Mouse (Mus musculus): ENCODE results near the gene Plaur. TPM values are rescaled to one million over a fixed set of nuclear protein-coding genes. Genes with fewer than 3 reads are reported as not detected.

The Plaur gene
- polyA plus RNA-seq, 1 experiment: 38.0 TPM

GRCm38 (mm10) chr7:24423107-24423763, 39.0 kb upstream of the Plaur start:
- no peak overlapping the region for H3K27ac ChIP-seq (ENCODE audit: insufficient read depth, low read length)

GRCm38 (mm10) chr7:24423956-24424732, 38.1 kb upstream of the Plaur start:
- no peaks in the 10 kb centered on the region for H3K4me1 ChIP-seq (ENCODE audit: control insufficient read depth, insufficient read depth, low read length)
- no peak overlapping the region for H3K27ac ChIP-seq (ENCODE audit: insufficient read depth, low read length)
- TF ChIP-seq EP300 (IDR thresholded peaks at IDR 0.05; ENCODE audit: insufficient read depth, low read depth, low read length) (no peak), POLR2A (IDR thresholded peaks at IDR 0.05; ENCODE audit: insufficient read depth, low read length) (no peak), CTCF (IDR thresholded peaks at IDR 0.05; ENCODE audit: low read depth, low read length) (no peak)
- H3K36me3 ChIP-seq (ENCODE audit: control insufficient read depth, insufficient read depth, low read length, poor library complexity, severe bottlenecking): 0 out of 2 replicates have a peak, but pooled peaks cover 3% of the 10 kb centered on the region
- no peaks in the 10 kb centered on the region for H3K27me3 ChIP-seq (ENCODE audit: control insufficient read depth, insufficient read depth, low read length, poor library complexity, severe bottlenecking)
- H3K9me3 ChIP-seq (replicated peaks; ENCODE audit: control insufficient read depth, insufficient read depth, low read length, poor library complexity, severe bottlenecking): no peaks in the 10 kb centered on the region
- no peak overlapping the region for H3K9ac ChIP-seq (ENCODE audit: low read depth, poor library complexity, severe bottlenecking)
- H3K4me3 ChIP-seq (ENCODE audit: low read depth, low read length): no peak overlapping the region

More at GRCm38 (mm10) chr7:24423107-24423763, 39.0 kb upstream of the Plaur start:
- Histone ChIP-seq H3K9me3 (replicated peaks; ENCODE audit: control insufficient read depth, insufficient read depth, low read length, poor library complexity, severe bottlenecking) (no peaks in the 10 kb centered on the region), H3K27me3 (ENCODE audit: control insufficient read depth, insufficient read depth, low read length, poor library complexity, severe bottlenecking) (no peaks in the 10 kb centered on the region), H3K9ac (ENCODE audit: low read depth, poor library complexity, severe bottlenecking) (no peak overlapping the region), H3K4me3 (ENCODE audit: low read depth, low read length) (no peak overlapping the region), H3K4me1 (ENCODE audit: control insufficient read depth, insufficient read depth, low read length) (no peaks in the 10 kb centered on the region), H3K36me3 (ENCODE audit: control insufficient read depth, insufficient read depth, low read length, poor library complexity, severe bottlenecking) (0 out of 2 replicates have a peak, but pooled peaks cover 3% of the 10 kb centered on the region)
- TF ChIP-seq EP300 (IDR thresholded peaks at IDR 0.05; ENCODE audit: insufficient read depth, low read depth, low read length) (no peak), CTCF (IDR thresholded peaks at IDR 0.05; ENCODE audit: low read depth, low read length) (no peak), POLR2A (IDR thresholded peaks at IDR 0.05; ENCODE audit: insufficient read depth, low read length) (no peak)

- Histone ChIP-seq H3K27me3 (ENCODE audit: control insufficient read depth, insufficient read depth, low read length, poor library complexity, severe bottlenecking) (no peaks in the 10 kb centered on the region), H3K27ac (ENCODE audit: insufficient read depth, low read length) (no peak overlapping the region), H3K9me3 (replicated peaks; ENCODE audit: control insufficient read depth, insufficient read depth, low read length, poor library complexity, severe bottlenecking) (no peaks in the 10 kb centered on the region), H3K4me3 (ENCODE audit: low read depth, low read length) (no peak overlapping the region), H3K4me1 (ENCODE audit: control insufficient read depth, insufficient read depth, low read length) (no peaks in the 10 kb centered on the region), H3K9ac (ENCODE audit: low read depth, poor library complexity, severe bottlenecking) (no peak overlapping the region), H3K36me3 (ENCODE audit: control insufficient read depth, insufficient read depth, low read length, poor library complexity, severe bottlenecking) (0 out of 2 replicates have a peak, but pooled peaks cover 3% of the 10 kb centered on the region)
- TF ChIP-seq POLR2A (IDR thresholded peaks at IDR 0.05; ENCODE audit: insufficient read depth, low read length) (no peak), EP300 (IDR thresholded peaks at IDR 0.05; ENCODE audit: insufficient read depth, low read depth, low read length) (no peak), CTCF (IDR thresholded peaks at IDR 0.05; ENCODE audit: low read depth, low read length) (no peak)
Measured at GRCm38 (mm10) chr7:24425919-24426318, 36.4 kb upstream of the Plaur start.

- no peaks in the 10 kb centered on the region for H3K27me3 ChIP-seq (ENCODE audit: control insufficient read depth, insufficient read depth, low read length, poor library complexity, severe bottlenecking)
Measured at GRCm38 (mm10) chr7:24427168-24427567, 35.1 kb upstream of the Plaur start.

GRCm38 (mm10) chr7:24428725-24429124, 33.6 kb upstream of the Plaur start:
- H3K27ac ChIP-seq (ENCODE audit: insufficient read depth, low read length): no peak overlapping the region
- TF ChIP-seq EP300 (IDR thresholded peaks at IDR 0.05; ENCODE audit: insufficient read depth, low read depth, low read length) (no peak), CTCF (IDR thresholded peaks at IDR 0.05; ENCODE audit: low read depth, low read length) (no peak), POLR2A (IDR thresholded peaks at IDR 0.05; ENCODE audit: insufficient read depth, low read length) (no peak)
- H3K9ac ChIP-seq (ENCODE audit: low read depth, poor library complexity, severe bottlenecking): no peak overlapping the region
- no peaks in the 10 kb centered on the region for H3K9me3 ChIP-seq (replicated peaks; ENCODE audit: control insufficient read depth, insufficient read depth, low read length, poor library complexity, severe bottlenecking)
- H3K36me3 ChIP-seq (ENCODE audit: control insufficient read depth, insufficient read depth, low read length, poor library complexity, severe bottlenecking): no peaks in the 10 kb centered on the region
- no peaks in the 10 kb centered on the region for H3K4me1 ChIP-seq (ENCODE audit: control insufficient read depth, insufficient read depth, low read length)
- H3K4me3 ChIP-seq (ENCODE audit: low read depth, low read length): no peak overlapping the region
- no peaks in the 10 kb centered on the region for H3K27me3 ChIP-seq (ENCODE audit: control insufficient read depth, insufficient read depth, low read length, poor library complexity, severe bottlenecking)

More at GRCm38 (mm10) chr7:24427168-24427567, 35.1 kb upstream of the Plaur start:
- no peak overlapping the region for H3K4me3 ChIP-seq (ENCODE audit: low read depth, low read length)
- H3K36me3 ChIP-seq (ENCODE audit: control insufficient read depth, insufficient read depth, low read length, poor library complexity, severe bottlenecking): no peaks in the 10 kb centered on the region
- TF ChIP-seq POLR2A (IDR thresholded peaks at IDR 0.05; ENCODE audit: insufficient read depth, low read length): no peak
- TF ChIP-seq EP300 (IDR thresholded peaks at IDR 0.05; ENCODE audit: insufficient read depth, low read depth, low read length): no peak
- no peak for TF ChIP-seq CTCF (IDR thresholded peaks at IDR 0.05; ENCODE audit: low read depth, low read length)
- no peaks in the 10 kb centered on the region for H3K4me1 ChIP-seq (ENCODE audit: control insufficient read depth, insufficient read depth, low read length)
- H3K27ac ChIP-seq (ENCODE audit: insufficient read depth, low read length): no peak overlapping the region
- no peaks in the 10 kb centered on the region for H3K9me3 ChIP-seq (replicated peaks; ENCODE audit: control insufficient read depth, insufficient read depth, low read length, poor library complexity, severe bottlenecking)
- no peak overlapping the region for H3K9ac ChIP-seq (ENCODE audit: low read depth, poor library complexity, severe bottlenecking)
